Mouse (Mus musculus) left cerebral cortex, adult 18-20 months (tissue): Measurements from ENCODE around the gene Rai1. TPM values are rescaled to one million over a fixed set of nuclear protein-coding genes. Genes with fewer than 3 reads are reported as not detected.
A peak's percentile ranks its signal among the peaks of the same experiment; 100 is the strongest.

Experiments
- DNase-seq, 2 experiments: peaks; one replicate each; pipeline ENCODE4 v3.0.0; 2021 to 2022; ENCODE audit warnings: low spot score in 2 of 2, mixed read lengths in 1 of 2
- long read RNA-seq, 2 experiments: library from polyadenylated mRNA; stranded (forward); transcript quantifications; one replicate each; pipeline ENCODE4 v2.0.0; 2021
- total RNA-seq, 2 experiments: library from RNA; stranded (reverse); gene quantifications; 2 replicates each; pipeline ENCODE4 v1.2.3; 2021

Gene Rai1
- 10 to 100 TPM; 74.0 to 76.1 TPM for total RNA-seq
- long read RNA-seq, experiment 1, partial matches to known transcripts: 33 of 39 reads
- long read RNA-seq, experiment 1, other reads (novel, unspliced or antisense): 5 of 39 reads
- long read RNA-seq, experiment 2, partial matches to known transcripts: 13 of 16 reads
- long read RNA-seq, experiment 2, other reads (novel, unspliced or antisense): 2 of 16 reads

DNA sequence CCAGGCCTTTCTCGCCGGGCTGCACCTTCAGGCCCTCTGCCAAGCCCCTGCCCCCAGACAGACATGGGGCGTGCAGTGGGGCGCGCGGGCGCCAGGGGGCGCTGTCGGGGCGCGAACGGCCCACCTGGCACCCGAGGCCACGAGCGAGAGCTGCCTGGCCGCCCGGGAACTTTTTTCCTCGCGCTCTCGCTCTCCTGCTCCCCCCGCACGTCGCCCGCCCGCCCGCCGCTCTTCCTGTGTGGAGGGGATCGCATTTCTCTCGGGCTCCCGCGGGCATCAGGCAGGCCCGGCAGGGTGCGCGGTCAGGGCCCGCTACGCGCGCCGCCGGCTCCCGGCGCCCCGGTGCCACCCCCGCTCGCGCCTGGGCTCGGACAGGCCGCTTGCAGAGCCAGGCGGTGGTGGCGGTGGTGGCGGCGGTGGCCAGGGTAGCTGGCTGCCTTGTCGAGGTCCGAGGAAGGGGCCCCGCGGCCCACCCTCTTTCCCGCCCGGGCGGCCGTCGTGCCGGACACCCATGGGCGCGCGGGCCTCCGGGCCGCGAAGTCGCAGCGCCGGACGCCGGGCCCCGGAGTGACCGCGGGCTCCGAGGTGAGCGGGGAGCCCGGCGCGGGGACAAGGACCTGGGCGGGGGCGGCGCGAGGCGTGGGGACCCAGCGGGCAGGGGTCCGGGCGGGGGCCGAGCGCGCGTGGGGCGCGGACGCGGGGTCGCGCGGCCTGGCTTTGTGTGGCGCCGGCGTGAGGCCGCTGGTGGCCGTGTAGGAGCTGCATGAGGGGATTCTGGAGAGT is at the start of gene Rai1:
TSS of gene Rai1 (plus strand) at position 204 of the 783 bp plus-strand sequence.
- DNase-seq: peak; percentile 92 to 93

GRCm38 (mm10) chr11:60056520-60056919 is 48.3 kb upstream of the Rai1 start:
- no peak for DNase-seq

DNA sequence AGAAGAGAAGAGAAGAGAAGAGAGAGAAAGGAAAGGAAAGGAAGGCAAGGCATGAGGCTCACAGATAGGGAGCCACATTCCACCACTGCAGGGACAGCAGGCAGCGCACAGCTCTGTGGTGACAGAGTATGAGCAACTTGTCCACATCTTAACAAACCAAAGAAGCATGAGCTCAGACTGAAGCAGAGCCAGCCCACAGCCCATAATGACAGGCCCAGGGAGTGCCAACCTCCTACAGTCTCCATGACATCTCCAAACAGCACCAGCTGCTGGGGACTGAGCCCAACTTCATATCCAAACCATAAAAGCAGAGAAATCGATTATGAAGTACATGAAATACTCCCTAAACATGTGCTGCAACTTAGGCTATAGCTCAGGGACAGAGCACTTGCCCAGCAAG is 46.8 kb upstream of the Rai1 start:
- DNase-seq: peak in 1 of 2 experiments; percentile 24

GRCm38 (mm10) chr11:60058441-60058840 is 46.4 kb upstream of the Rai1 start:
- no peak for DNase-seq

DNA sequence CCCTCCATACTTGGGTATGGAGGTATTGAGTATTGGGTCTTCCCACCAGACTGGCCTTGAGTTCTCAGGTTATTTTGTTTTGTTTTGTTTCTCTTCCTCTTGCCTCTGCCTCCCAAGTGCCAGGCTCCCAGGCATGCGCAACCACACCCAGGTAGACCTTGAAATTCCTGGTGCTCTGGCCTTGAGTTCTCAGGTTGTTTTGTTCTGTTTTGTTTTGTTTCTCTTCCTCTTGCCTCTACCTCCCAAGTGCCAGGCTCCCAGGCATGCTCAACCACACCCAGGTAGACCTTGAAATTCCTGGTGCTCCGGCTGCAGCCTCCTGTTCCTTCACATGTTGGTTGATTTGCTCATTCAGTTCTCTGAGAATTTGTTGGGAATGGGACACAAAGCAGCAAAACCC is 44.8 kb upstream of the Rai1 start:
- no peak for DNase-seq

GRCm38 (mm10) chr11:60061504-60062006 is 43.3 kb upstream of the Rai1 start:
- DNase-seq: no peak

DNA sequence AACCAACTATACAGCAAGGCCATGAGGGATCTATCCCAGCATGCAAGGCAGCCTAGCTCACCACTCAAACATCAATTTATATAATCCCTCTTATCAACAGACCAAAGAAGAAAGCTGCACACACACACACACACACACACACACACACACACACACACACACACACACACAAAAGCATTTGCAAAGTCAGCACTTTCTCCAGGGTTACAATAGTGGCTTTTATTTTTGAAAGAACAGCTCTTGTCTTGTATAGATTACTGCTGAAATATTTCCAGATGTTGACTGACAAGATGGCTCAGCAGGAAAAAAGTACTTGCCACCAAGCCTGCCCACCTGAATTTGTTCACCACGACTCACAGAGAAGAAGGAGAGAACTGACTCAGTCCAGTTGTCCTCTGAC is 39.5 kb upstream of the Rai1 start:
- no peak for DNase-seq

GRCm38 (mm10) chr11:60067646-60068045 is 37.2 kb upstream of the Rai1 start:
- no peak for DNase-seq

DNA sequence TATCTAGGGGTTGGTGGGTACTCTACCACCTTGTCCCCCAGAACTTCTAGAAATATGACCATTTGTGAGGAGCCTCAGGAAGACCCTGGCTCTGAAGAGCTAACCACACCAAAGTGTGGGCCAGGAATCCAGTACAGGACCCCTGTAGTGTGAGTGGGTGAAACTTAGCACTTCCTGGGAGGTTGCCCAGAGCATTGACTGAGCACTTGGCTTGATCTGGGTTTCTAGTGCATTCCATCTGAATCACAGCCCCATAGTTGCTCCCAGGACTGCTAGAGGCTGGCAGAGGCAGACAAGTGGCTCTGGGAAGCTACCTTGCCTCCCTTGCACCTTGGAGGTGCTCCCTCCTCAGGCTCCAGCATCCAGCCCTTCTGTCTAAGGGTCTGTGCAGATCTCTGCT is 36.2 kb upstream of the Rai1 start:
- no peak for DNase-seq

GRCm38 (mm10) chr11:60070599-60070998 is 34.2 kb upstream of the Rai1 start:
- peak in 1 of 2 experiments; percentile 36 for DNase-seq

GRCm38 (mm10) chr11:60071221-60071620 is 33.6 kb upstream of the Rai1 start:
- DNase-seq: no peak

DNA sequence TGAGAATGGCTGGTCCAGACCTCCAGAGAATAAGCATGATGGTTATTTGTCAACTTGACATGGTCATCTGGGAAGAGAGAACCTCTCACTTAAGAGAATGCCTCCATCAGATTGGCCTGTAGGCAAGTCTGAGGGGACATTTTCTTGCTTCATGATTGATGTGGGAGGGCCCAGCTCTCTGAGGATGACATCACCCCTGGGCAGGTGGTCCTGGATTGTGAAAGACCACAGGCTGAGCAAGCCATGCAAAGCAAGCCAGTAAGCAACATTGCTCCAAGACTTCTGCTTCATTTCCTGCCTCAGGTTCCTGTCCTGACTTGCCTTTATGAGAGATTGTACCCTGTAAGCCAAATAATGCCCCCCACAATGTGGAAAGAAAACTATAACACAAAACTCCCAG is 31.7 kb upstream of the Rai1 start:
- DNase-seq: no peak

DNA sequence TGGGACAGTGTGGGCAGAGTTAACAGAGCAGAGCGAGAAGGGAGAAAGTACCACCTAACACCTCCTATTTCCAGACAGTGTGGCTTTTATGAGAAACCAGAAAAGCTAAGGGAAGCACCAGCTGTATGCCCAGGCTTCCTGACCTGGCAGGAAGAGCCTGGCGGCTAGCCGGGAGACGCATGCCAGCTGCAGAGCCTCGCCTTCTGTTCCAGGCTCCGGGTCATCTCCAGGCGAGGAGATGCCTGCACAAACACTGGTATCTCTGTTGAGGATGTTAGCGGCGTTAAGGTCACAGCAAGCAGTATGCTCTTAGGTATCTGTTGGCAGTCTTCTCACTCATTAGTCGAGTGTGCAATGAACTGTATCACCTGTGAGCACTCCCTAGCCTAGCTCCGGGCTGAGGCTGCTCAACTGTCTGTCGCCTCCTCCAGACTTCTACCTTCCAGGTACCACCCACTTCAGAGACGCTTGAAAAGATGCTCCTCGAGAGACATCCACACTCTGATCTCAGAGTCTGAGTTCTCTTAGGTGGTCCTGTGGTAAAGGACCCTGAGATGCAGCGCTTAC is 30.8 kb upstream of the Rai1 start:
- peak in 1 of 2 experiments; percentile 26 for DNase-seq

- DNase-seq: no peak
Observed at GRCm38 (mm10) chr11:60076183-60076582, 28.6 kb upstream of the Rai1 start.

GRCm38 (mm10) chr11:60076790-60077189 is 28.0 kb upstream of the Rai1 start:
- peak; percentile 76 to 85 for DNase-seq

- DNase-seq: peak in 1 of 2 experiments; percentile 34
Observed at GRCm38 (mm10) chr11:60084589-60084988, 20.2 kb upstream of the Rai1 start.

GRCm38 (mm10) chr11:60086676-60087075 is 18.1 kb upstream of the Rai1 start:
- DNase-seq: no peak

- peak; percentile 30 to 48 for DNase-seq
Observed at GRCm38 (mm10) chr11:60088947-60089346, 15.9 kb upstream of the Rai1 start.

DNA sequence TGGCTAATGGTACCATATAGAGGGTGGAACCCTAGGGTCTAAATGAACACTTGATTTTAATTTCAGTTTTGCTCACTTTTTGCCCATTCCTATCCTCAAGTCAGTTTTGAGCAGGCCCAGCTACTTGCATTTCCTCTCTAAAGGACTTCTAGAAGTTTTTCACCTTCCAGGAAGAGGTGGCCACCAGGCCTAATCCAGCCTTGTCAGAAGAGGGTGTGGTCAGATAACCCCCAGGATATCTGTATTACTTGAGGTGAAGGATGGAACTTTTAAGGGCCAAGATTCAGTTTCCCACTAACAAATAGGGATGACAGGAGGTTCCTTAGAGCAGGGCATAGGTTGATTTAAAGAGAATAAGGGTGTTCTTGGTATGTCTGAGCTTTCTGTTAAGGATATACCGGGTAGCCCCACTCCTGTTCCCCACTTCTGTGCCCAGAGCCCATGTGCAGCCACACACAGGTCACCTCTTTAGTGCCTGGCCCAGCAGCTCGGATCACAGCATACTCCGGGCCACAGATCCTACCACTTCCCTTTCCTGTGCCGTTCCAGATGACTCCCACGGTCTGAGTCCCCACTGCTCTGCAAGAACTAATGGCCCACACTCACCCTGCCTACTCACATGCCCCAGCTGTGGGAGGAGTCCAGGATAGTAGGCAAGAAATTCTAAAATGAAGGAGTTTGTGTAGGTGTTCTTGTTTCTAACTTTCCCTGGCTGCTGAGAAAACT is 14.0 kb upstream of the Rai1 start:
- DNase-seq: peak in 1 of 2 experiments; percentile 31

GRCm38 (mm10) chr11:60091422-60091761 is 13.4 kb upstream of the Rai1 start:
- DNase-seq: no peak

GRCm38 (mm10) chr11:60093227-60093626 is 11.6 kb upstream of the Rai1 start:
- DNase-seq: no peak
